Mouse (Mus musculus) heart, postnatal 14 days (tissue): ENCODE measurements around the gene Pparg. TPM values are rescaled to one million over a fixed set of nuclear protein-coding genes. Genes with fewer than 3 reads are reported as not detected.

Experiments
- DNase-seq, 2 experiments: peaks; one replicate each; pipeline ENCODE4 v3.0.0; 2021 to 2022
- intact Hi-C: fragments of 180-260 bp; cut with DNase I; formaldehyde crosslinking; loops from one replicate; pipeline ENCODE4 v1.15.1; 2025
- total RNA-seq, 2 experiments: library from RNA; stranded (reverse); gene quantifications; 2 replicates each; pipeline ENCODE4 v1.2.3; 2021

Gene Pparg
- total RNA-seq, 2 experiments from 2014 or later = 14.1 to 21.6 TPM

DNA sequence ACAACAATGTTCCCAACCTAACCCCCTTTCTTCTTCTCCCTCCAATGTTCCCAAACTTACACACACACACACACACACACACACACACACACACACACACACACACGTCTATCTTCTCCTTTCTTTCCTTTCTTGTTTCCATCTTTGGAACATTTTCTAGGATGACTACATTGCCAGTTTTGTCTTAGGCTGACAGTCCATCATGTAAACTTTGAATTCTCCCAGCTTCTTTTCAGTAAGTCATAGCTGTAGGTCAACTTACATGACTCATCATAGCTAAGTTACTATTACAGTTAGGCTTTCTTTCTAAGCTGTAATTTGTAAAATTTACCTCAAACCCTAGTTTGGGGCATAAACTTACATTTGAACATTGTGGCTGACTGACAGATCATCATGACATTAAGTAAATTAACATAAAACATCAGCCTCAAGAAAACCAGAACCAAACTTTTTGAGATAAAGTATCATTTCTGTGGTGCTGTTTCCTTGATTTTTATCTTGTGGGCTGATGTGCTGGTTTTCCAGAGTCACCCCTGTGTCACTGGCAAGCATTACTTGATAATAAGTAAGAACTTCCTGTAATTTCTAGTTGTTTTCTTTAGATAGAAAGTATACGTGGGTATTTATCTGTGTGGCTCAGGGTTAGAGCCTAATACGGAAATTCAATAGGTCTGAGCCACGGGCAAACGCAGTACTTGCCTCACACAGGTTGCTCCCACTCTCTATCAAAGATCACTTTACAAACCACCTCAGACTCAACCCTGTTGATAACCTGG, 79.7 kb downstream of the Pparg start:
- no peak for DNase-seq

DNA sequence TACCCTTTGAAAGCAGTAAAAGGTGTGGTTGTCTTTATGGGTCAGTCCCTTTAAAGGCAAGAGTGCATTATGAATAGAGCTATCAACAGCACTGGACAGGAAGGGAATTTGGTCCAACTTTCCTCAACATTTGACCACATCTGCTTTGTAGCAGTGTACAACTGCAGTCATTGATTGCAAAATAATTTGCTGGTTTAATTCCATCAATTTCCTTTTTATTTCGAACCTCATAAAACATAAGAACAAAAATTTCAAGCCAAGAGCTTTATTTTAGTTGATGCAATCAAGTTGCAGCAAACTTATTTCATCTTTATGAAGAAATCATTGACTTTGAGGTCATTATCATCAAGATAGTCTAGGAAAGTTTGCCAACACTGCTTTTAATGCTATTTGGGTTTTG, 91.8 kb downstream of the Pparg start:
- DNase-seq = no peak
- intact Hi-C loops = no loop called here

More for the DNA sequence above, 79.7 kb downstream of the Pparg start:
- intact Hi-C loops = no loop called here

DNA sequence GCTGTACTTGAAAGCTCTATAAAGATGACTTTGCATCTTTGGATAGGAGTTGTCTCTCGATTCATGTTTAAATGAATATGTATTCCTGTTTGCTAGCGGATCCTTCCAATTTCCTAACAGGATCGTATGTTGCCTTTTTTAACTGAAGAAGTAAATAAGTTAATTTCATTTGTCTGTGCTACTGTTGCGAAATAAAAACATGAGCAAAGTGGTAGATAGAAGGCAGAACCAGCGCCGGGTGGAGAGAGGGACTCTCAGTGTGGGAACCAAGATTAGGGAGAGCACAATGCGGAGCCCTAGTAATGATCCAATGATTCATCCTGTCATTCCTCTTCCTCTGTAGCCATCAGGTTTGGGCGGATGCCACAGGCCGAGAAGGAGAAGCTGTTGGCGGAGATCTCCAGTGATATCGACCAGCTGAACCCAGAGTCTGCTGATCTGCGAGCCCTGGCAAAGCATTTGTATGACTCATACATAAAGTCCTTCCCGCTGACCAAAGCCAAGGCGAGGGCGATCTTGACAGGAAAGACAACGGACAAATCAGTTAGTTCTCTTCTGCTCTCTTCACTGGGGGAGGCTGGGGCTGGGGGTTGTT, 102.1 kb downstream of the Pparg start:
- intact Hi-C loops = no loop called here
- DNase-seq = peak; percentile 70 to 74

DNA sequence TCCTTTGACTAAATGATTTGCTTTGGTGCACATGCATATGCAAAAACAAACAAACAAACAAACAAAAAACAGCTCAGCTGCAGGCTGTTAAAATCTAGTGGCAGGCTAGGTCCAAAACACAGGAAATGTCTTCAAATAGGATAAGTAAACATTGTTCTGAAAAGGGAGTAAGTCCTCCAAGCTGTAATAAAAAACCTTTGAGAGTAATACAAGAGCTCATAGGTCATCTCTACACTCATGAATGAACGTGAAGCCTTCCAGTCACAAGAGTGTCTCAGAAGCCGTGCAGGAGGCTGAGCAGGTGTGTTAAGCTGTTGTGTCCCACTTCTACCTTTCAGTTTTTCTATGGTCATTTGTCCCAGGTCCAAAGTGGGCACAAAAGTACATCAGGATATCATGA, 102.6 kb downstream of the Pparg start:
- intact Hi-C loops = no loop called here
- DNase-seq = no peak

DNA sequence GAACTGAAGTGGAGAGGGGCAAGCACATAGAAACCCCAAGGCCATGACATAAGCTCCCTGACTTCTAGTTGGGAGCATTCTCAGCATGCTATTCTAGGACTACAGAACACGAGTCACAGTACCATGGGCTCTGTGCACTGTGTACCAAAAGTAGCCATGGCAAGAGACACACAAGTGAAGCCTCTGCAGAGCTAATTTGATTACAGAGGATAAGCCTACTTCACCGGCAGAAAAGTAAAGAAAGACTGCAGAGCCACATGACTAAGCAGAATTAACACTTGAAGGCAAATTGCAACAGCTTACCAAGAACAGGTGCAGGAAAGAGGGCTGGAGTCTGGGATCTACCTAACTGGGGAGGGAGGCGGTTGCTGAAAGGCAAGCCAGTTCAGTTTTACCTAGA, 103.9 kb downstream of the Pparg start:
- intact Hi-C loops = no loop called here

DNA sequence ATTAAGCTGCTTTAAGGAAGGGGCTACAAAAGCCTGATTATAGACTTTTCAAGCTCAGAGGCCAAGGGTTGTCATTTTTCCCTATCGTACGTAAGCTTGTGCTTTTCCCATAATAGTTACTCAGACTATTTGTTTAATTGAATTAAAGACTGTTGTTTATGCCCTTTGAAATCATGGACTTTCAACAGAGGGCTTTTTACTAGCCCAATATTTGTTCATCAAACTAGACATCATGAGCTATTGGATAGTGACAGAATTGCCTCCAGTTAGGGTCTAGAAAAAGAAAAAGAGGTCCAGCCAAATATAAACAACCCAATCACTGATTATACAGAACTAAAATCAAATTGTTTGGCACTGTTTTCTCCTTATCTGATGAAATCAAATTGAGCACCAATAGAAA, 104.7 kb downstream of the Pparg start:
- intact Hi-C loops = no loop called here
- no peak for DNase-seq

More for the DNA sequence above, 103.9 kb downstream of the Pparg start:
- DNase-seq = no peak

DNA sequence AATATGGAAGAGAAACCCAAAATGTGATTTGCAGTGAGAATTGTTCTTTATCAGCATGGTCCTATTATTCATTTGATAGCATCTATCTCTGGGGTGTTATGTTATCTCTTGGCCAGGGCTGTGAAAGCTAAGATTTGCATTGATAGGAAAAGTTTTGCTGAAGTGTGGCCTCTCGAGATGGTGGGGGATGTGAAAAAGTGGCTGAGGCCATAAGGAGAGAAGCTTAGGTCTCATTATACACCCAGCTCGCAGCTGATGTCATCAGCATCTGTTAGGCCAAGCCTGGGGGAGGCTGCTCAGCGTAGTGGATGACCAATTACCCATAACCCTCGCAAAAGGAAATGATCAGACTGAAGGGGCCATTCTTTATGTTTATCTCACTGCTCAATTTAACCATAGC, 105.1 kb downstream of the Pparg start:
- DNase-seq = no peak
- intact Hi-C loops = no loop called here

DNA sequence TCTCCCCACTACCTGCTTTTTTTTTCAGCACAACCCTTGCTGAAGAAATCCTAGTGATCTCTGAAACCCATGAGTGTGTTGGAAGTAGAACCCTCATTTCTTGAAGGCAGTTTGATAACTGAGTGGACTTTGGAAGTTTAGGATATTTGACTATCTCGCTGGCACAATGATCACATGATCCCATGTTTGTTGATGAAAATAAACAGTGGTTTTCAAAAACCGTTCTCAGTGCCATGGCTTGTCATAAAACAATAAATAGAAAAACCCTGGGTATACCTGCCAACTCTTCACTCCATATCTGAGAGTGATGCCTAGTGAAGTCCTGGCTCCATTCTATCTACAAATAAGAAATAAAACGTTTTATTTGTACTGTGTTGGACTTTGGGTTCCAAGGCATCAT, 105.8 kb downstream of the Pparg start:
- intact Hi-C loops = no loop called here
- no peak for DNase-seq

DNA sequence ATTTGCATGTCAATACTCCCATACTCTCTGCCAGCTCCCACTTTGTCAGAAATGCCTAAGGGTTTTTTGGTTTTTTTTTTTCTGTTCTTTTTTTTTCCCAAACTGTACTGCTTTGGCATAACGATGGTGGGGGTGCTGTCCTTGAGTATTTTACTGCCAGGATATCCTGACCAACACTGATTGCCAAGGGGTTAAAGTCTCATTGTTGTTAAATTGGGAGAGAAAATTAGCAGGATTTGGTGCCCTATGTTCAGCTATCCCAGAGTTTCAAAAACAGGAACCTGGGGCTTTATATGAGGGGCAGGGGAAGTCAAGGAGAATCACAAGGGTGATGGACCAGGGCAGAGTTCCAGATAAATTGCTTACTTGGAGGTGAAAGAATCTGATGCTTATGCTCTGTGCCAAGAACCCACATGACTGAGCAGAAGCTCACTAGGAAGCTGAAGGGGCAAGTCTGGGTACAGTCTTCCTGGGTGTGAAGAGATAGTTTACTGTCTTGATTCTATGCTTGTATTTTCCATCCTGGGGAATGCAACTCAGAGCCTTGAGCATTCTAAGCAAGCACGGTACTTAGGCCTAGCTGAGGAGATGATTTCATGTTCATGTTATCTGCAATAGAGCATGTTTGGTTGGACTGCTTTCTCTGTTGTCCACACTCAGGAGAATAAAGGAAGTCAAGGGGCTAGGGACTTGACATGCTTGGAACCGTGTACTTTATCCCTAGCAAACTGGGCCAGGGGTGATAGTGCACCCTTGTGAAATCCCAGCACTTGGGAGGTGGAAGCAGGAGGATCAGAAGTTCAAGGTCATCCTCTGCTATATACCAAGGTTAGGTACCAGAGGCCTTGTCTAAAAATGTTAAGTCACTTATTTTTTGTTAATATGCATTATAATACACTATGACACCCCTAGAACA, 109.2 kb downstream of the Pparg start:
- intact Hi-C loops = no loop called here
- no peak for DNase-seq

DNA sequence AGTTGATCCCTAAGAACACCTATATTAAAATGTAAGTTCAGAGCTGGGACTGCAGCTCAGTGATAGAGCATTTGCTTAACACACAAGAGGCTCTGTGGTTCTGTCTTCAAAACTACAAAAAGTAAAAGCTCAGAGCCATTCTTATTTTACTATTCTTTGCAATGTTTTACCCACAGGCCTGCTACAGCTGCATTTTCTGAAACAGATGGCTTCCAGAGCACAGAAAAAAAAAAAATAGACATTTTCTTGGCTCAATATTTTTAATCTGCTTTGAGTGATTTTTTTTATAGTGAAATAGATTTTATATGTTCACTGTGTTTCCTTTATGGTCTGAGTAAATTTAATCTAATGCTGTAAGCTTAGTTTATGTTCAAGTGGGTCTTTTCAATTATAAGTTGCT, 111.2 kb downstream of the Pparg start:
- intact Hi-C loops = no loop called here
- DNase-seq = no peak

DNA sequence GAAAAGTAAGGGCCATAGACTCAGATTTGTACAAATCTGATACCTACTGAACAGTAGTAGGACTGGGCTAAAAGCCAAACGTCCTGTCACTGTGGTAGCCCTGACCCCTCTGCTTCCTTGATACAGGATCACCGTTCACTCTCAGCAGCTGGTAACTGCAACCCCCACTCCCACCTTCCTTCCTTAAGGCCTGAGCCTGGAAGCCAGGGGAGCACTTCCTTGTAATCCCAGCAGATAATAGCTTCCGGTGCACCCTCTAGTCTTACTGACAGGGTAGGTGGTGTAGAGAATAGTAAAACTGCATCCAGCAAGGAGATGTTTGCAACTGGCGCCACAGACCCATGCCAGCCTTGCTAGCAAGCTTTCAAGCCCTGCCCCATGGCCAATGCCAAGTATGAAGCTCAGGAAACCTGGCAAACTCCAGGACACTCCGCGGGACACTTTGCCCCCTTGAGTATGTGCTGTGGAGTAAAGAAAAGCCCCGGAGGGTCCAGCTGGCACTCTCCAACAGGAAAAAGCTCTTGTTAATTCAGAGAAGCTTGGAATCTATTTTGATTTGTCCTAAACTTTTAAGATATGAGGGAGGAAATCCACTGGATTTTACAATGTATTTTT, 116.4 kb downstream of the Pparg start:
- intact Hi-C loops = no loop called here
- no peak for DNase-seq

DNA sequence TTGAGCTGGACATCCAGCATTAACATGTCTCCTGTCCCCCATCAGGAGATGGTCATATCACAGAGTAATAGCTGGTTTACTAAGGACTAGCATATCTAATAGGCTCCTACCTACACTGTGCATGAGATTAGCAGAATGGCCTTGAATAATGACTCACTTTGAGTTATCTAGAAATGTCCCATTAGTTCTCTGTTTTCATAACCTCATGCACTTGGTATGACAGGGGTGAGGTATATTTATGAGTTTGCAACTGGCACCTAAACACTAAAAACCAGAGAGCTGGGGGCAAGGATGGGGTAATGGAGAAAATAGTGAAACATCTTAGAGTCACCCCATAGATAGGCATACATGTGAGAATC, 119.2 kb downstream of the Pparg start:
- no peak for DNase-seq
- intact Hi-C loops = loop anchor here (1.0 kb wide), 1 partner anchor 42 kb away; no protein-coding TSS in a partner anchor

DNA sequence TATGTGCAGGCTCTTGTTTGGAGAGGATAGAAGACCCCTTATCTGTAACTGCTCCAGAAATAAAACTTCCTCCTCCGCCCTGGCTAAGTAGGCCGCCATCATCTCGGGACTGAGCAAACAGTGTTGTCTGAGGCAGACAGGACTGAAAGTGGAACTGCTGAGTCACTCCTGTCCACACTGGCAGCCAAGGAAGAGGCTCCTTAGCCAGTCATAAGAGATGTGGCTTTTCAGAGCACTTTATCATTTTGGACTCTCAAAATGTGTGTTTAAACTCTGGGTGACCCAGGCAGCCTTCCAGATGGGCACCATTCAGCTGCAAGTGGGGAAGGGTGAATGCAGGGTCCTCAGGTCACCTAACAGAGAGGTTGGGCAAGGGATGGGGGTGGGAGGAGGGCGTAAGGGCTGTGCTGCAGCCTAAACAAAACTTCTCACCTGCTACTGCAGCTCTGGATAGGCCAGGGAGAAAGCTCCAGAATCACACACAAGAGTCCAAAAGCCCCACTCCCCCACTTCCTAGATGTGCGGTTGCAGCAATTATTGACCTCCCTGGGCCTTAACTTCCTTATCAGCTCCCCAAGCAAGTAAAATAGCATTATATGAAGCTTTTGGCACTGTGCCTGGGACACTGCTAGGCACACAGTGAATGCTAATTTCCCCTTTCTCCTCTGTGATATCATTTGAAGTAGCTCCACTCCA, 119.7 kb downstream of the Pparg start:
- intact Hi-C loops = loop anchor here (1.0 kb wide), 1 partner anchor 42 kb away; no protein-coding TSS in a partner anchor
- DNase-seq = peak; percentile 44 to 47

DNA sequence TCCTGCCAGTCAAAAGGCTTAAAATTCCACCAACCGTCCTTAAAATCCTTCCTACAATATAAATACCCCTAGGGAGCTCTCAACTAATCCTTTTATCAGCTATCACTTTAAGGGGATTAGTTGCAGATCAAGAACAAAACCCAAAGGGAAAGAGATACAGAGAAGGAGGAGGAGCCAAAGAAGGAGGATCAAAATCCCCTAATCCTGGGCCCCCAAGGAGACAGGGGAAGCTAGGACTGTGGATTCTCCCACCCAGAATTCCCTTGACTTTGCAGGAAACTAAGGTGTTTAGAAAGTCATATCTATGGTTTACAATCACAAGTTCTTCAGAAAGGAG, 120.2 kb downstream of the Pparg start:
- no peak for DNase-seq
- intact Hi-C loops = no loop called here

DNA sequence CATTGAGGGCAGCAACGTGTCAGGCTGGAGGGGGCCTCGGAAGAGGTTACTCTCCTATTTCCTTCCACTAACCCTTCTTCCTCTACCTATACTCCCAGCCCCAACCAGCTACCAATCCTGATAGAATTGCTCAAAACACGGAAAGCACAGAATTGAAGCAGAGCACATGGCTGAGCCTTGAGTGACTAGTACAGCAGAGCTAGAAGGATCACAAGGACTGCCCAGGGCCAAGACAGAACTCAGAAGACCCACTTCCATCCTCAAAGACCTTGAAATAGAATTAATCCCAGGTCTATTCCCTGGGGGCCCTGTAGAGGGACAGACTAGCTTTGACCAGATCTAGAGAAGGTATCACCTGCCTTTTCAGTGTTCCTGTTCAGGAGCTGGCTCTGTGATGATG, 120.9 kb downstream of the Pparg start:
- intact Hi-C loops = no loop called here
- DNase-seq = no peak

DNA sequence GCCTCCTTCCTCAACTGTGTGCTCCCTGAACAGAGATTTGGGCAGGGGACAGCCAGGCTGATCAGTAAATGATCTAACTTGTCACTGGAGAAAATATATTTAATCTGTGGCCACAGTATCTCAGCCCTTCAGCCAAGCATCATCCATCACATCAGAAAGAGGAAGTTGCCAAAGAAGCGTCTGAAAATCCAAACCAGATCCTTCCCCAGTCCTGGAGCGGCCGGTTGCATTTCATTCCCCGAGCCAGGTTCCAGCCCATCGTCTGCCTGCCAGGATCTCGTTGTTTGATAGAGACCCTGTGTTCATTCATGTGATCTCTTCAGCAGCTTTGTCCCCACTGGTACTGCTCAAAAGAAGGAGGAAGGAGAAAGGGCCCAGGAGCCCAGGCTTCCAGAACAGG, 124.9 kb downstream of the Pparg start:
- intact Hi-C loops = no loop called here
- no peak for DNase-seq

DNA sequence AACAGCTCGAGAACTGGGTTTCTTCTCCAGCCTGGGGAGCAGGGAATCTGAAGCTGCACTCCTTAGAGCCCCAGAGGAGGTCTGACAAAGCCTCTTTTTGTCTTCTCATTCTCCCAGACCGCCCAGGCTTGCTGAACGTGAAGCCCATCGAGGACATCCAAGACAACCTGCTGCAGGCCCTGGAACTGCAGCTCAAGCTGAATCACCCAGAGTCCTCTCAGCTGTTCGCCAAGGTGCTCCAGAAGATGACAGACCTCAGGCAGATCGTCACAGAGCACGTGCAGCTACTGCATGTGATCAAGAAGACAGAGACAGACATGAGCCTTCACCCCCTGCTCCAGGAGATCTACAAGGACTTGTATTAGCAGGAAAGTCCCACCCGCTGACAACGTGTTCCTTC, 129.1 kb downstream of the Pparg start:
- intact Hi-C loops = no loop called here
- no peak for DNase-seq

DNA sequence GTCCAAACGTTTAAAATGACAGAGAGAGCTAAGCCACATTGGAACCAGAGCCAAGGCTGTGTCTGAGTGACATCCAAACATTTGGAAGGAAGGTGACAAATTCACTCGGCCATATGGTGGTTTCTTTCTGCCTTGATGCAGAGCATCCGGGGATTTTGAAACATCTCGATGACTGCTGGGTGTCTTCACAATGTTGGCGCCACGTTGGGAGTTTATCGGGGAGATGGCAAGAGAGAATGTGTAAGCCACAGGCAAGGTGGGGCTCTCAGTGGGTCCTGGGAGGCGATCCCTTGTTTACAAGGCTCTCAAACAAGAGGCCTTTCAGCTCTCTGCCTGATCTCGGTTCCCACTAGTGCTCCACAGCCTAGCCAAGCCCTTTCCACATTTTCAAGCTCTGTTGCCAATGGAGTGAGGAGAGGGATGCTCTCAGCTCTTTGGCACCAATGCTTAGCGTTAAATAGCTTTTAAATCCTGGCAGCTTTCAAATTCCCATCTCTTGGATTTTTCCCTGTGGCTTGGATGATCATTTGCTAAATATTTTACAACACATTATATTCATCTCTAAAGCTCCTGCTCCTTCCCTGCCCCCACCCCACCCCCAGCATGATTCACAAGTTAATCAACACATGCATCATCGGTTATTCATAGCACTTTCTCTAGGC, 132.3 kb downstream of the Pparg start:
- intact Hi-C loops = no loop called here
- DNase-seq = no peak

DNA sequence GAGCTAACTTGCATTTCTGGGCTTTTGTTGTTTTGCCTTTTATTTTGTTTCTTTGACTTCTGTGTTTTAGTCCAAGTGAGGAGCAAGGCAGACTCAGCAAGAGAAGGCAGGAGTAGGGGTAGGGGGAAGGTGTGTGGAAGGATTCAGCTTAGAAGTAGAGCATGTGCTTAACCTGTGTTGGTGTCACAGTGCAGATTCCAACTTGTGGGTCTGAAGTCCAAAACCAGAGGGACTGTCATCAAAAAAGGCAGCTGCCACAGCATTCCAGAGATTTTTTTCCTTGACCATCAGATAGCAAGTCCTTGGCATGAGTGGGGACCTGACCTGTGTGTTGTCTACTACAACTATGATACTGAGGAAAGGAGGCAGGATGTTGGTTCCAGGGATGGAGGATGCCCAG, 133.1 kb downstream of the Pparg start:
- intact Hi-C loops = no loop called here
- no peak for DNase-seq

DNA sequence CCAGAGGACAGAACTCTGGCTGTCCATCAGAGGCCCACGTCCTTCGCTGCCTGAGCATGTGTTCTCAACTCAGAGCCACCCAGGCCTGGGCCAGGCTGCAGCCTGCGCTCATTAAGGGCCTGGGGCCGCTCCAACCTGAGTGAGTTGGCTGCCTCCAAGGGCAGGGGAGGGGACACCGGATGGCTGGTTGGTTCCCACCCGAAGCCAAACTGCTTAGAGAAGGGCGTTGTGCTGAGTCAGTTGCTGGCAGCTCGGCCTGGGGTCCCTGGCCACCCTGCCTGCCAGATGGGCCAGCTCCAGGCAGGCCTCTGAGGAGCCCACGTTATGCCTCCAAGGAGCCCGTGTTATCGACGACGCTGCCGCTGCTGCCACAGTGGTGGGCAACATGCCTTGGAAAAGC, 138.8 kb downstream of the Pparg start:
- intact Hi-C loops = no loop called here
- DNase-seq = peak; percentile 67 to 76
